Mouse (Mus musculus) urinary bladder, postnatal 10 days (tissue): ENCODE results near the gene Spaar.
"Not testable (repeated sequence)": the region's sequence is repeated elsewhere in the genome, so short reads cannot be mapped to it uniquely, and the experiment has no call there.

Experiments
- DNase-seq: peaks from one replicate; pipeline ENCODE4 v3.0.0; 2022; ENCODE audit warnings: low spot score

Gene Spaar

DNA sequence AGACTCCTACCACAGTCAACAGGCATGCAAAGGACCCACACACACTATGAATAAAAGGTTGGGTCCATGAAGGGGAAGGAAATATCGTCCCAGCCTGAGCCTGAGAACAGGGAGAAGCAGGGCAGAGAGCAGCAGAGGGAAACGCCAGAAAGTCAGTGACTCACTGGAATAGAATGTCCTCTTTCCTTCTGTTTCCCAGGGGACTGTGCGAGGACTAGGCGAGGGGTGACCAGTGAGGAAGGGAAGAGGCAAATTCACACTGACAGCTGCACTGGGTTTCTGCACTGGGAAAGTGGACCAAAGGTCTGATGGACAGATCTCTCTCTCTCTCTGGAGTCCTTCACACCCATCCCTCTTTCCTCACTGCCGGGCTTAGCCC is 1.3 kb upstream of the Spaar start:
- no peak for DNase-seq

DNA sequence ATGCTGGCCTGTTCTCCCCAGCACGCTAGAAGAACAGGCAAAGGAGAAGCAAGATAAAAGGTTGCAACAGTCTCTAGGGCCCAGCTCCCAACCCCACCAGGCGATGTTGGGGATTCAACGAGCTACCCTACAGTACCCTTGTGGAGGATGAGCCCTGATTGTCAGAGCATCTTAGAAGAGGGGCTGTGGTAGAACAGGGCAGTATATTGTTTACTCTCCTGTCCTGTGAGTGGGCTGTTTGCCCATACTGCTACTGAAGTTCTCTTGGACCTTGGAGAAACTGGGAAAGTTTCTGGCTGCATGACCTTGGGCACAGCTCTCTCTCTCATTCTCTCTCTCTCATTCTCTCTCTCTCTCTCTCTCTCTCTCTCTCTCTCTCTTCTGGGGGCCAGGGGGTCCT is 708 bp upstream of the Spaar start:
- DNase-seq: no peak

- DNase-seq: no peak
Measured at GRCm38 (mm10) chr4:43730750-43731297, 990 bp downstream of the Spaar start.

GRCm38 (mm10) chr4:43732171-43732570 is 2.3 kb downstream of the Spaar start:
- DNase-seq: no peak

DNA sequence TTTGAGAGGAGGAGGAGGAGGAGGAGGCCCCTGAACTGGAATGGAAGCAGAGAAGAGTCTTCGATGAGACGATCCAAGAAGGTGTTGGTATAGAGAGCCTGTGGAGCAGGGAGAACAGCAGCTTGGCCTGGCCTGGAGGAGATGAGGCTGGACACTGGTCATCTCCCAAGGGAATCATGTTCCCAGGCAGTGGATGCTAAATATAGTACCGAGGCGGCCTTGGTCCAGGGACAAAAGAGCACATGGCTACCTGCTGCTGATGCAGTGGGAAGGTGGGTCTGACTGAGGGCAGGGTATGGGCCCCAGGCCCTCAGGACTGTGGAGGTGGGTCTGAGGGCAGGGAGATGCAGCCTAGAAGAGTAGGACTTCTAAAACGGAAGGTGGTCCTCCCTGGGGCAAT is 3.4 kb downstream of the Spaar start:
- DNase-seq: no peak

GRCm38 (mm10) chr4:43737144-43737543 is 7.3 kb downstream of the Spaar start:
- DNase-seq: no peak

GRCm38 (mm10) chr4:43738989-43739674 is 9.3 kb downstream of the Spaar start:
- no peak for DNase-seq

GRCm38 (mm10) chr4:43741526-43741925 is 11.7 kb downstream of the Spaar start:
- no peak for DNase-seq

DNA sequence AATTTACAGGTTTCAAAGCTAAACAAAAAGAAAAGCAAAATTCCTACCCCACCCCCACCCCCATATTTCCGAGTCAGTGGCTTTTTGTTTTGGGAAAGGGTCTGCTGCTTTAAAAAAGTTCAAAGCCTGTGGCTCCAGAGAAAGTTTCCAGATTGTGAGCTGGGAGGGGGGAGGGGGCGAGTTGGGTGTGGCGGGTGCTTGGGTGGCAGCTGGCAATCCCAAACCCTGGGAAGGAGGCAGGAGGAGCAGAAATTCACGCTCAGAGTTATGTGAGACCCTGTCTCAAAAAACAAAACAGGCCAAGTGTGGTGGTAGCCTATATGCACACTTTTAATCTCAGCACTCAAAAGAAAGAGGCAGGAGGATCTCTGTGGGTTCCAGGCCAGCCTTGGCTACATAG is 12.8 kb downstream of the Spaar start:
- no peak for DNase-seq

DNA sequence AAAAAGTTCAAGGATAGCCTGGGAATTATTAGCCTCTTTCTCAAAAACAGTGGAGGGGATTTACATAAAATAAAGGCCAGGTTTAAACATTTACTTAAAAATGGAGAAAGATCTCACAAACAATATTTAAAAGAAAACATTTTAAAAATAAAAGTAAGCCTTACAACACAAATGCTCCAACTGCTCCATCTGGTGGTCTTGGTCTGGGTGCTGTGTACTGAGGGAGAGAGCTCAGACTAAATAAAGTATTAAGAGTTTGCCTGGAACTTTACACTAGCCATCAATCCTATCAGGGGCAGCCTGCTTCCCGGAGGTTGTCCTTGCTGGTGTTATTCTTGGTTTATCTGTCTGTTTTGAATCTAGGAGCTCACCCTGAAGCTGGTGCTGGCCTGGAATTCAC is 13.3 kb downstream of the Spaar start:
- no peak for DNase-seq

DNA sequence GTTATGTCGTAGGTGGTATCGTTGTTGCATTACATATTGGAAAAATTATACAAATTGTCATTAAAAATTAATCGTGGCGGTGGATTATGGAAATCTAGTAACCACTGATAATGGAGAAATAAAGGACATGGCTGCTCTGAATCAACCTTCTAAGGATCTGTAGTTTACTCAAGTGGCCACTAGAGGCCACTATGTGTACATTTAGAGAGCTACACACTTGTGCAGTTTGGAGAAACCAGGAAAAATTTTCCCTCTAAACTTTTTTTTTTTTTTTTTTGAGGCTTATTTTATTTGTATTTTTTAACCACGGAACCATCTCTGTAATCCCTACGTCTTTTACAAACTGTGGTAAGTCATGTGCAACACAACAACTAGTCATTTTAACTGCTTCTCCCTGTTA is 15.4 kb downstream of the Spaar start:
- DNase-seq: no peak

DNA sequence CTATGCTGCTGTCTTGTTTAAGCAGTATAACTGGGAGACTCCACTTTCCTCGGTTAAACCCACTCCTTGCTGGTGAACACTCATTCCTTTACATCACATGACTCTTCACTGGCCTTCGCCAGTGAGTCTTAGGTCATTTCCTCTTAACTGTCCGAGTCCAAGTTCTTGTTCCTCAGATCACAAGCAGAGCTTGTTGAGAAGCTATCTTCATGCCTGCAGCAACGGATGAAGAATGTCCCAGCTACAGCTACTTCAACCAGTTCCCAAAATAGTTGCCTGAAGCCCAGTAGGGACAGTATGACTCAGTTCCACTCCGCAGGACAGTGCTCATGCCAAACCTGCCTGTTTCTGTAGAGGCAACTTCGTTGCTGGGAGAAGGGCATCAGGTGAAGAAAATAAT is 27.4 kb downstream of the Spaar start:
- DNase-seq: no peak

GRCm38 (mm10) chr4:43759571-43760418 is 30.0 kb downstream of the Spaar start:
- DNase-seq: no peak

GRCm38 (mm10) chr4:43760460-43760859 is 30.6 kb downstream of the Spaar start:
- no peak for DNase-seq

GRCm38 (mm10) chr4:43761336-43761735 is 31.5 kb downstream of the Spaar start:
- no peak for DNase-seq

DNA sequence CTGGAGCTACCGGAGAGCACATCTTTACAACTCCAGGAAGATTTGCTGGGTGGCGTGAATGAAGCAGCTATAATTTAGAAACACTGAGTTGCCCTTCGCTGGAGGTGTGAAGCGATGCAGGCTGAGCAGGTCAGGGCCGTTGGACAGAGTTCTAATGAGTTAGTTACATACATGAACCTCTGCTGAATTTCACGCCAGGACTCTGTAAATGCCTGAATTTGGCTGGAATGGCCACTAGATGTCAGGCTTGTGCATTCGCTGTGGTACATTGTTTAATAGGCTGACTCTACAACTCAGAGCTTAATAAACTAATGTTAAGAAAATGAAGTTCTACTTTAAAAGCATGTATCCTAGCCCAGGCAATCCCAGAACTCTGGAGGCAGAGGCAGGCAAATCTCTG is 33.6 kb downstream of the Spaar start:
- DNase-seq: no peak

GRCm38 (mm10) chr4:43768341-43768740 is 38.5 kb downstream of the Spaar start:
- DNase-seq: no peak

GRCm38 (mm10) chr4:43769374-43769773 is 39.5 kb downstream of the Spaar start:
- no peak for DNase-seq

GRCm38 (mm10) chr4:43770909-43771308 is 41.1 kb downstream of the Spaar start, which contains the start of gene Olfr159:
Olfr159 (minus strand) TSS chr4:43771009.
- no peak for DNase-seq

DNA sequence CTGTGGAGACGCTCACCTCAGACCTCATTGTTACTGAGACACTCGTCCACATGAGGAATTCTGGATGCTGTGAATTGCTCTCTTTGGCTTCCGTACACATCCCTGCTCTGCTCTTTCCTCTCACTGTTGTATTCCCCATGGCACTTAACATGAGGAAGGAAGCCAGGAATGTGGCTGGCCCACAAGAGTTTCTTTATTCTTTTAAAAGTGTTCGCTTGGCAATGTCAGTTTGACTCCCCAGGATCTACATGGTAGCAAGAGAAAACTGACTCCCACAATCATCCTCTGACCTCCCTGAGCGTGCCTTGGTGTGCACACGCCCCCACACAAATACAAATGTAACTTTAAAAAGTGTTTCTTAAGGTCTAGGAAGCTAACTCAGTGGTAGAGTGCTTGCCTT is 41.8 kb downstream of the Spaar start:
- no peak for DNase-seq

DNA sequence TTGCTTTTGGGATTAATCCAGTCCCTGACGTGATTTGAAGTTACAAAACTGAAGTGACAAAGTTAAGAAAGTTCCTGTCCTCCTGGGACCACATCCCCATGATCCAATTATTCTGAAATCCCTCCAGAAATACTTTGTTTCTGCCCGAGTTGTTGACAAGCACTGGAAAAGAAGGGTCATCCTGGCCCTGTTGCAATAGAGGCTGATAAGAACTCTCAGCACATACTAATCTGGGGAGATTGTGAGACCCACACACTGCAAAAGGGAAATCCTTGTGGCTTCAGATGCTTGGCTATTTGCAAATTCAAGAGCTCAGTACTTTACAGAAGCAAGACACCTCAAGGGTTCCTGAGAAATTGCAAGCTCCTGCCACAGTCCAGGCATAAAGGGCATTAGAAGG is 42.5 kb downstream of the Spaar start:
- no peak for DNase-seq

GRCm38 (mm10) chr4:43795296-43795695 is 65.5 kb downstream of the Spaar start:
- DNase-seq: no peak

- not testable (repeated sequence) for DNase-seq
Measured at GRCm38 (mm10) chr4:43795844-43796243, 66.0 kb downstream of the Spaar start.
